Mouse (Mus musculus) intestine, embryonic 16.5 days (tissue): ENCODE measurements around the gene Pard3b. TPM values are rescaled to one million over a fixed set of nuclear protein-coding genes. Genes with fewer than 3 reads are reported as not detected.

Experiments
- ATAC-seq: fragments of 200-750 bp; cut with Nextera tagmentation; 2 replicates; pipeline ENCODE4 v1.8.0; 2017; ENCODE audit warnings: moderate TSS enrichment, moderate library complexity
- H3K27ac ChIP-seq: fragments of 300-500 bp; sonication (generic); 2 replicates; pipeline ENCODE4 v1.5.1; 2014; ENCODE audit warnings: mild to moderate bottlenecking, low read length
- H3K27me3 ChIP-seq: fragments of 300-500 bp; sonication (generic); replicated peaks from 2 replicates; pipeline ENCODE4 v1.6.1; 2014; ENCODE audit warnings: low read length, control low read depth, mixed read lengths; ENCODE audit not compliant: control insufficient read depth, insufficient read depth
- H3K36me3 ChIP-seq: fragments of 300-500 bp; sonication (generic); 2 replicates; pipeline ENCODE4 v1.6.1; 2014; ENCODE audit warnings: low read length, control low read depth; ENCODE audit not compliant: control insufficient read depth, insufficient read depth
- H3K4me1 ChIP-seq: fragments of 300-500 bp; sonication (generic); 2 replicates; pipeline ENCODE4 v1.6.1; 2014; ENCODE audit warnings: low read length, control low read depth, mixed read lengths; ENCODE audit not compliant: control insufficient read depth, insufficient read depth
- H3K4me2 ChIP-seq: fragments of 300-500 bp; sonication (generic); 2 replicates; pipeline ENCODE4 v1.6.1; 2014; ENCODE audit warnings: low read depth, low read length, control low read depth
- H3K4me3 ChIP-seq: fragments of 300-500 bp; sonication (generic); 2 replicates; pipeline ENCODE4 v1.5.1; 2014; ENCODE audit warnings: mild to moderate bottlenecking, low read length
- H3K9ac ChIP-seq: fragments of 300-500 bp; sonication (generic); 2 replicates; pipeline ENCODE4 v1.6.1; 2014; ENCODE audit warnings: low read depth, low read length
- H3K9me3 ChIP-seq: fragments of 300-500 bp; sonication (generic); 2 replicates; pipeline ENCODE4 v1.6.1; 2016; ENCODE audit warnings: low read length, control low read depth; ENCODE audit not compliant: control insufficient read depth
- WGBS: fragments of 180-500 bp; shearing (Covaris S2); extraction: QIAGEN DNeasy Blood & Tissue Kit; methylation state at CpG from one replicate; pipeline ENCODE4 v1.1.7; 2014; 5-methylcytosine and 5-hydroxymethylcytosine counted together
- polyA plus RNA-seq: library from polyadenylated mRNA; unstranded; fragments of >200 nt; fragmentation: Nextera tagmentation; extraction: Ambion mirVana; gene quantifications from 2 replicates; pipeline ENCODE4 v1.2.1, GENCODE M21; 2015

The Pard3b gene
- polyA plus RNA-seq, 1 experiment from 2014 or later = 22.3 TPM

GRCm38 (mm10) chr1:62081129-62081528 is 442.5 kb downstream of the Pard3b start:
- Histone ChIP-seq H3K36me3 (no peaks in the 10 kb centered on the region), H3K4me2 (no peak overlapping the region), H3K27me3 (no peaks in the 10 kb centered on the region), H3K27ac (no peak overlapping the region), H3K9ac (no peak overlapping the region), H3K9me3 (no peaks in the 10 kb centered on the region), H3K4me3 (no peak overlapping the region), H3K4me1 (0 out of 2 replicates have a peak, but pooled peaks cover 2% of the 10 kb centered on the region)
- 82% methylated on average over 4 of the region's 4 CpGs for WGBS
- no peak for ATAC-seq

GRCm38 (mm10) chr1:62085995-62086394 is 447.4 kb downstream of the Pard3b start:
- Histone ChIP-seq H3K27me3 (no peaks in the 10 kb centered on the region), H3K36me3 (no peaks in the 10 kb centered on the region), H3K4me1 (0 out of 2 replicates have a peak, but pooled peaks cover 4% of the 10 kb centered on the region), H3K27ac (peak overlapping the region; percentile 28; the same call in 1 of the 2 replicates), H3K9me3 (no peaks in the 10 kb centered on the region), H3K9ac (no peak overlapping the region), H3K4me2 (no peak overlapping the region), H3K4me3 (no peak overlapping the region)
- WGBS = 12% methylated on average over 6 of the region's 6 CpGs
- no peak for ATAC-seq

- ATAC-seq = no peak
- Histone ChIP-seq H3K4me1 (0 out of 2 replicates have a peak, but pooled peaks cover 4% of the 10 kb centered on the region), H3K27me3 (no peaks in the 10 kb centered on the region), H3K9ac (no peak overlapping the region), H3K4me3 (no peak overlapping the region), H3K4me2 (no peak overlapping the region), H3K9me3 (no peaks in the 10 kb centered on the region), H3K36me3 (no peaks in the 10 kb centered on the region), H3K27ac (no peak overlapping the region)
- 61% methylated on average over 10 of the region's 10 CpGs for WGBS
These were observed 448.8 kb downstream of the Pard3b start for GRCm38 (mm10) chr1:62087464-62087863.

GRCm38 (mm10) chr1:62094885-62095284 is 456.3 kb downstream of the Pard3b start:
- peak; percentile 59; the same call in 1 of the 2 replicates for ATAC-seq
- no peaks in the 10 kb centered on the region for H3K27me3 ChIP-seq
- H3K9me3 ChIP-seq = no peaks in the 10 kb centered on the region
- H3K36me3 ChIP-seq = no peaks in the 10 kb centered on the region
- H3K4me2 ChIP-seq = no peak overlapping the region
- H3K4me1 ChIP-seq = peaks cover 3% of the 10 kb centered on the region; the same call in 1 of the 2 replicates
- no peak overlapping the region for H3K27ac ChIP-seq
- H3K9ac ChIP-seq = no peak overlapping the region
- H3K4me3 ChIP-seq = no peak overlapping the region
- 45% methylated on average over 7 of the region's 7 CpGs for WGBS

GRCm38 (mm10) chr1:62122426-62122825 is 483.8 kb downstream of the Pard3b start:
- Histone ChIP-seq H3K4me2 (no peak overlapping the region), H3K27me3 (no peaks in the 10 kb centered on the region), H3K27ac (no peak overlapping the region), H3K4me1 (no peaks in the 10 kb centered on the region), H3K4me3 (no peak overlapping the region), H3K9ac (no peak overlapping the region), H3K36me3 (no peaks in the 10 kb centered on the region), H3K9me3 (no peaks in the 10 kb centered on the region)
- peak; percentile 90 for ATAC-seq
- 83% methylated on average over 1 of the region's 1 CpGs for WGBS

GRCm38 (mm10) chr1:62129186-62129585 is 490.6 kb downstream of the Pard3b start:
- Histone ChIP-seq H3K27ac (no peak overlapping the region), H3K4me2 (no peak overlapping the region), H3K36me3 (no peaks in the 10 kb centered on the region), H3K4me3 (no peak overlapping the region), H3K9me3 (no peaks in the 10 kb centered on the region), H3K4me1 (no peaks in the 10 kb centered on the region), H3K9ac (no peak overlapping the region), H3K27me3 (no peaks in the 10 kb centered on the region)
- 70% methylated on average over 2 of the region's 2 CpGs for WGBS
- ATAC-seq = no peak

- no peak overlapping the region for H3K9ac ChIP-seq
- H3K27ac ChIP-seq = no peak overlapping the region
- no peak overlapping the region for H3K4me3 ChIP-seq
- 80% methylated on average over 4 of the region's 4 CpGs for WGBS
- H3K36me3 ChIP-seq = no peaks in the 10 kb centered on the region
- H3K9me3 ChIP-seq = no peaks in the 10 kb centered on the region
- H3K27me3 ChIP-seq = no peaks in the 10 kb centered on the region
- H3K4me2 ChIP-seq = no peak overlapping the region
- no peaks in the 10 kb centered on the region for H3K4me1 ChIP-seq
- ATAC-seq = no peak
These were observed 509.5 kb downstream of the Pard3b start for GRCm38 (mm10) chr1:62148134-62148533.

- 83% methylated on average over 6 of the region's 6 CpGs for WGBS
- no peak overlapping the region for H3K9ac ChIP-seq
- H3K27ac ChIP-seq = no peak overlapping the region
- ATAC-seq = no peak
- no peaks in the 10 kb centered on the region for H3K4me1 ChIP-seq
- no peak overlapping the region for H3K4me2 ChIP-seq
- H3K9me3 ChIP-seq = no peaks in the 10 kb centered on the region
- no peaks in the 10 kb centered on the region for H3K36me3 ChIP-seq
- no peak overlapping the region for H3K4me3 ChIP-seq
- no peaks in the 10 kb centered on the region for H3K27me3 ChIP-seq
These were observed 510.2 kb downstream of the Pard3b start for GRCm38 (mm10) chr1:62148786-62149185.

GRCm38 (mm10) chr1:62155970-62156369 is 517.3 kb downstream of the Pard3b start:
- H3K36me3 ChIP-seq = 0 out of 2 replicates have a peak, but pooled peaks cover 1% of the 10 kb centered on the region
- H3K9ac ChIP-seq = no peak overlapping the region
- WGBS = 89% methylated on average over 1 of the region's 1 CpGs
- ATAC-seq = no peak
- no peak overlapping the region for H3K27ac ChIP-seq
- H3K4me1 ChIP-seq = no peaks in the 10 kb centered on the region
- no peak overlapping the region for H3K4me2 ChIP-seq
- H3K27me3 ChIP-seq = no peaks in the 10 kb centered on the region
- H3K9me3 ChIP-seq = no peaks in the 10 kb centered on the region
- no peak overlapping the region for H3K4me3 ChIP-seq

- H3K9ac ChIP-seq = no peak overlapping the region
- WGBS = 86% methylated on average over 2 of the region's 2 CpGs
- ATAC-seq = no peak
These were observed 521.0 kb downstream of the Pard3b start for GRCm38 (mm10) chr1:62159592-62159991.

More at GRCm38 (mm10) chr1:62159592-62159991, 521.0 kb downstream of the Pard3b start:
- Histone ChIP-seq H3K36me3 (0 out of 2 replicates have a peak, but pooled peaks cover 3% of the 10 kb centered on the region), H3K4me3 (no peak overlapping the region), H3K4me1 (no peaks in the 10 kb centered on the region), H3K4me2 (no peak overlapping the region), H3K9me3 (no peaks in the 10 kb centered on the region), H3K27me3 (no peaks in the 10 kb centered on the region), H3K27ac (no peak overlapping the region)
